9 mouse cellular contexts compared by ENCODE assay signal in genomic region chr9:83962098-83963086, GRCm38 (mm10). TPM values are rescaled to one million over a fixed set of nuclear protein-coding genes. Genes with fewer than 3 reads are reported as not detected.
DNase-seq lines count a peak whose midpoint lies in the region; ATAC-seq and TF ChIP-seq lines count a peak whose summit lies in the region.
"Had no signal": no experiment of that assay in that cellular context is flagged by ENCODE, and none has a peak within 500 bp of the region (broad histone marks: within the 10 kb centered on the region; RNA-seq: fewer than 3 reads in every experiment).

No protein-coding gene starts in this region.

- POLR2A ChIA-PET in Patski (lab: Charles Lee), result no interaction called here

- no peaks in the 10 kb centered on the region for H3K36me3 ChIP-seq in hindbrain, embryonic 15.5 days

- no peak for TF ChIP-seq CTCF in Patski (IDR thresholded peaks at IDR 0.05)

- in situ Hi-C loops in Patski (cut with MboI; ENCODE audit: low pct_unique_long_range_greater_than_20kb), result loop anchor here (5.0 to 25.0 kb wide), 2 partner anchors 1365 to 1625 kb away; partner anchors contain the start of gene Tent5a

- no peak for ATAC-seq in cerebellum, adult (ENCODE audit: insufficient number of reproducible peaks, low FRiP score, low TSS enrichment)
- peak; percentile 93 for ATAC-seq in Patski
- ATAC-seq in hindbrain, embryonic 15.5 days (ENCODE audit: low FRiP score, low read depth), result peak; percentile 80

- no peak overlapping the region for H3K9ac ChIP-seq in hindbrain, embryonic 15.5 days
- H3K9ac ChIP-seq: liver, embryonic 14.5 days had no signal

- no peak overlapping the region for H3K4me2 ChIP-seq in hindbrain, embryonic 15.5 days

- H3K9me3 ChIP-seq in hindbrain, embryonic 15.5 days, result no peaks in the 10 kb centered on the region

- DNase-seq in cerebellum, adult 11 months, result peak; percentile 69
- peak; percentile 87 for DNase-seq in Patski (ENCODE audit: low read depth, low spot score)
- DNase-seq in fat pad, adult 2 months (ENCODE audit: extremely low read depth, low read depth, low spot score), result peak; percentile 43
- DNase-seq in left cerebral cortex, postnatal 36 days (ENCODE audit: low spot score in 2 of 2), result peak; percentile 33 to 41
- peak; percentile 81 for DNase-seq in ovary, postnatal 14 days (ENCODE audit: low spot score)
- DNase-seq in spleen, postnatal 14 days (ENCODE audit: low spot score in 2 of 2), result no peak

- intact Hi-C loops in left cerebral cortex, postnatal 36 days (cut with DNase I), result loop anchor here (5.0 to 10.0 kb wide), 2 partner anchors 292 to 1780 kb away; no protein-coding TSS in a partner anchor

- 41% methylated on average over 10 of the region's 10 CpGs for WGBS in hindbrain, embryonic 15.5 days

- 0 out of 2 replicates have a peak, but pooled peaks cover 9% of the 10 kb centered on the region for H3K4me1 ChIP-seq in hindbrain, embryonic 15.5 days (replicated peaks)

- H3K27ac ChIP-seq in hindbrain, embryonic 15.5 days (replicated peaks), result no peak overlapping the region
- H3K27ac ChIP-seq: liver, embryonic 14.5 days had no signal

- CTCF ChIA-PET in Patski (lab: Charles Lee), result interaction anchor here (0.9 kb wide), 1 partner anchor 1368 kb away, joined by 3 read pairs; no protein-coding TSS in a partner anchor

- no peak overlapping the region for H3K4me3 ChIP-seq in hindbrain, embryonic 15.5 days

- no peaks in the 10 kb centered on the region for H3K27me3 ChIP-seq in Patski
- no peaks in the 10 kb centered on the region for H3K27me3 ChIP-seq in hindbrain, embryonic 15.5 days

RNA-seq across cellular contexts. Expression of gene Bckdhb, which starts 37.4 kb away (rescaled TPM):
- 35.8 TPM for polyA plus RNA-seq in Patski (2021)
- polyA plus RNA-seq in hindbrain, embryonic 15.5 days (2015; fragmentation: Nextera tagmentation; extraction: Ambion mirVana), result 38.4 and 39.0 TPM in 2 replicates
- total RNA-seq in left cerebral cortex, postnatal 36 days (2021), result 10 to 100 TPM; 34.5 to 39.3 TPM

Comparison
In these comparisons a context has a peak if more than half of its experiments do, and no peak if none do; other contexts are left out.
1. DNase-seq: peak in cerebellum, adult 11 months (single experiment), Patski (single experiment), fat pad, adult 2 months (single experiment), left cerebral cortex, postnatal 36 days (2 of 2) and ovary, postnatal 14 days (single experiment); none in spleen, postnatal 14 days (0 of 2).